Mouse (Mus musculus): ENCODE data around the gene Usp6nl. TPM values are rescaled to one million over a fixed set of nuclear protein-coding genes. Genes with fewer than 3 reads are reported as not detected.

Gene Usp6nl
- polyA plus RNA-seq, 1 experiment from 2014 or later = 8.5 TPM

GRCm38 (mm10) chr2:6478966-6479391, 156.5 kb downstream of the Usp6nl start:
- Histone ChIP-seq H3K4me2 (ENCODE audit: low read depth, low read length) (peak overlapping the region; percentile 35), H3K9me3 (ENCODE audit: control insufficient read depth, low read length) (0 out of 2 replicates have a peak, but pooled peaks cover 10% of the 10 kb centered on the region), H3K27me3 (replicated peaks; ENCODE audit: control insufficient read depth, insufficient read depth, low read length) (no peaks in the 10 kb centered on the region), H3K4me3 (ENCODE audit: low read depth, low read length) (no peak overlapping the region), H3K4me1 (ENCODE audit: control insufficient read depth, insufficient read depth, low read length) (peaks cover 26% of the 10 kb centered on the region), H3K36me3 (ENCODE audit: control insufficient read depth, insufficient read depth, low read length) (no peaks in the 10 kb centered on the region), H3K9ac (ENCODE audit: low read depth, low read length) (no peak overlapping the region), H3K27ac (replicated peaks; ENCODE audit: low read depth, low read length) (peak overlapping the region; percentile 61)
- DNase-seq (ENCODE audit: low spot score) (peak; percentile 81), ATAC-seq (ENCODE audit: low read depth) (peak; percentile 24; the same call in 1 of the 2 replicates)
- WGBS = 21% methylated on average over 13 of the region's 13 CpGs

GRCm38 (mm10) chr2:6479620-6480019, 157.2 kb downstream of the Usp6nl start:
- no peak overlapping the region for H3K9ac ChIP-seq (ENCODE audit: low read depth, low read length)
- ATAC-seq (ENCODE audit: low read depth) = no peak
- 0 out of 2 replicates have a peak, but pooled peaks cover 10% of the 10 kb centered on the region for H3K9me3 ChIP-seq (ENCODE audit: control insufficient read depth, low read length)
- DNase-seq (ENCODE audit: low spot score) = no peak
- 71% methylated on average over 5 of the region's 5 CpGs for WGBS
- H3K36me3 ChIP-seq (ENCODE audit: control insufficient read depth, insufficient read depth, low read length) = no peaks in the 10 kb centered on the region
- 0 out of 2 replicates have a peak overlapping the region, but pooled peaks have one; percentile 21 for H3K27ac ChIP-seq (replicated peaks; ENCODE audit: low read depth, low read length)
- no peak overlapping the region for H3K4me2 ChIP-seq (ENCODE audit: low read depth, low read length)
- peaks cover 26% of the 10 kb centered on the region for H3K4me1 ChIP-seq (ENCODE audit: control insufficient read depth, insufficient read depth, low read length)
- H3K4me3 ChIP-seq (ENCODE audit: low read depth, low read length) = no peak overlapping the region
- H3K27me3 ChIP-seq (replicated peaks; ENCODE audit: control insufficient read depth, insufficient read depth, low read length) = no peaks in the 10 kb centered on the region

- H3K27ac ChIP-seq (replicated peaks; ENCODE audit: low read depth, low read length) = no peak overlapping the region
- no peaks in the 10 kb centered on the region for H3K9me3 ChIP-seq (ENCODE audit: control insufficient read depth, low read length)
- H3K4me3 ChIP-seq (ENCODE audit: low read depth, low read length) = no peak overlapping the region
- peaks cover 26% of the 10 kb centered on the region for H3K4me1 ChIP-seq (ENCODE audit: control insufficient read depth, insufficient read depth, low read length)
- ATAC-seq (ENCODE audit: low read depth) (no peak), DNase-seq (ENCODE audit: low spot score) (no peak)
- no peak overlapping the region for H3K9ac ChIP-seq (ENCODE audit: low read depth, low read length)
- 87% methylated on average over 8 of the region's 8 CpGs for WGBS
- H3K4me2 ChIP-seq (ENCODE audit: low read depth, low read length) = no peak overlapping the region
- no peaks in the 10 kb centered on the region for H3K36me3 ChIP-seq (ENCODE audit: control insufficient read depth, insufficient read depth, low read length)
- H3K27me3 ChIP-seq (replicated peaks; ENCODE audit: control insufficient read depth, insufficient read depth, low read length) = no peaks in the 10 kb centered on the region
Observed at GRCm38 (mm10) chr2:6481966-6482365, 159.5 kb downstream of the Usp6nl start.

- DNase-seq (ENCODE audit: low spot score) = no peak
- no peak overlapping the region for H3K9ac ChIP-seq (ENCODE audit: low read depth, low read length)
- H3K4me1 ChIP-seq (ENCODE audit: control insufficient read depth, insufficient read depth, low read length) = peaks cover 26% of the 10 kb centered on the region
- no peaks in the 10 kb centered on the region for H3K36me3 ChIP-seq (ENCODE audit: control insufficient read depth, insufficient read depth, low read length)
- no peak for ATAC-seq (ENCODE audit: low read depth)
- no peaks in the 10 kb centered on the region for H3K27me3 ChIP-seq (replicated peaks; ENCODE audit: control insufficient read depth, insufficient read depth, low read length)
- no peak overlapping the region for H3K4me3 ChIP-seq (ENCODE audit: low read depth, low read length)
- WGBS = 42% methylated on average over 3 of the region's 3 CpGs
- H3K4me2 ChIP-seq (ENCODE audit: low read depth, low read length) = no peak overlapping the region
- H3K9me3 ChIP-seq (ENCODE audit: control insufficient read depth, low read length) = no peaks in the 10 kb centered on the region
- no peak overlapping the region for H3K27ac ChIP-seq (replicated peaks; ENCODE audit: low read depth, low read length)
Observed at GRCm38 (mm10) chr2:6482411-6482810, 159.9 kb downstream of the Usp6nl start.

GRCm38 (mm10) chr2:6483081-6483992, 160.9 kb downstream of the Usp6nl start:
- Histone ChIP-seq H3K27me3 (replicated peaks; ENCODE audit: control insufficient read depth, insufficient read depth, low read length) (no peaks in the 10 kb centered on the region), H3K4me1 (ENCODE audit: control insufficient read depth, insufficient read depth, low read length) (peaks cover 24% of the 10 kb centered on the region), H3K9me3 (ENCODE audit: control insufficient read depth, low read length) (no peaks in the 10 kb centered on the region), H3K4me2 (ENCODE audit: low read depth, low read length) (no peak overlapping the region), H3K36me3 (ENCODE audit: control insufficient read depth, insufficient read depth, low read length) (no peaks in the 10 kb centered on the region), H3K27ac (replicated peaks; ENCODE audit: low read depth, low read length) (no peak overlapping the region; the same call in 1 of the 2 replicates), H3K9ac (ENCODE audit: low read depth, low read length) (no peak overlapping the region), H3K4me3 (ENCODE audit: low read depth, low read length) (no peak overlapping the region)
- DNase-seq (ENCODE audit: low spot score) (peak; percentile 92), ATAC-seq (ENCODE audit: low read depth) (peak; percentile 84)
- 29% methylated on average over 8 of the region's 8 CpGs for WGBS

- H3K9me3 ChIP-seq (ENCODE audit: control insufficient read depth, low read length) = no peaks in the 10 kb centered on the region
- ATAC-seq (ENCODE audit: low read depth) = no peak
Observed at GRCm38 (mm10) chr2:6484179-6484578, 161.7 kb downstream of the Usp6nl start.

GRCm38 (mm10) chr2:6487566-6488488, 165.4 kb downstream of the Usp6nl start:
- H3K4me3 ChIP-seq (ENCODE audit: low read depth, low read length) = no peak overlapping the region
- no peaks in the 10 kb centered on the region for H3K36me3 ChIP-seq (ENCODE audit: control insufficient read depth, insufficient read depth, low read length)
- peaks cover 10% of the 10 kb centered on the region for H3K4me1 ChIP-seq (ENCODE audit: control insufficient read depth, insufficient read depth, low read length)
- H3K4me2 ChIP-seq (ENCODE audit: low read depth, low read length) = no peak overlapping the region
- 0 out of 2 replicates have a peak, but pooled peaks cover 3% of the 10 kb centered on the region for H3K9me3 ChIP-seq (ENCODE audit: control insufficient read depth, low read length)
- ATAC-seq (ENCODE audit: low read depth) = no peak
- no peak overlapping the region for H3K27ac ChIP-seq (replicated peaks; ENCODE audit: low read depth, low read length)
- DNase-seq (ENCODE audit: low spot score) = no peak
- no peak overlapping the region for H3K9ac ChIP-seq (ENCODE audit: low read depth, low read length)
- no peaks in the 10 kb centered on the region for H3K27me3 ChIP-seq (replicated peaks; ENCODE audit: control insufficient read depth, insufficient read depth, low read length)
- WGBS = 77% methylated on average over 10 of the region's 10 CpGs

More at GRCm38 (mm10) chr2:6484179-6484578, 161.7 kb downstream of the Usp6nl start:
- H3K27ac ChIP-seq (replicated peaks; ENCODE audit: low read depth, low read length) = no peak overlapping the region
- H3K4me1 ChIP-seq (ENCODE audit: control insufficient read depth, insufficient read depth, low read length) = peaks cover 16% of the 10 kb centered on the region
- H3K4me3 ChIP-seq (ENCODE audit: low read depth, low read length) = no peak overlapping the region
- H3K36me3 ChIP-seq (ENCODE audit: control insufficient read depth, insufficient read depth, low read length) = no peaks in the 10 kb centered on the region
- no peak for DNase-seq (ENCODE audit: low spot score)
- no peaks in the 10 kb centered on the region for H3K27me3 ChIP-seq (replicated peaks; ENCODE audit: control insufficient read depth, insufficient read depth, low read length)
- no peak overlapping the region for H3K9ac ChIP-seq (ENCODE audit: low read depth, low read length)
- no peak overlapping the region for H3K4me2 ChIP-seq (ENCODE audit: low read depth, low read length)
- 76% methylated on average over 3 of the region's 3 CpGs for WGBS

GRCm38 (mm10) chr2:6488489-6489056, 166.1 kb downstream of the Usp6nl start:
- Histone ChIP-seq H3K9ac (ENCODE audit: low read depth, low read length) (no peak overlapping the region), H3K4me3 (ENCODE audit: low read depth, low read length) (no peak overlapping the region), H3K4me2 (ENCODE audit: low read depth, low read length) (no peak overlapping the region), H3K4me1 (ENCODE audit: control insufficient read depth, insufficient read depth, low read length) (peaks cover 3% of the 10 kb centered on the region), H3K27me3 (replicated peaks; ENCODE audit: control insufficient read depth, insufficient read depth, low read length) (no peaks in the 10 kb centered on the region), H3K9me3 (ENCODE audit: control insufficient read depth, low read length) (0 out of 2 replicates have a peak, but pooled peaks cover 3% of the 10 kb centered on the region), H3K27ac (replicated peaks; ENCODE audit: low read depth, low read length) (no peak overlapping the region), H3K36me3 (ENCODE audit: control insufficient read depth, insufficient read depth, low read length) (no peaks in the 10 kb centered on the region)
- DNase-seq (ENCODE audit: low spot score) (no peak), ATAC-seq (ENCODE audit: low read depth) (no peak)
- 85% methylated on average over 14 of the region's 14 CpGs for WGBS
